Mouse (Mus musculus): Measurements from ENCODE around the gene Gm3183. TPM values are rescaled to one million over a fixed set of nuclear protein-coding genes. Genes with fewer than 3 reads are reported as not detected.

Gm3183 gene
- polyA plus RNA-seq (2014; fragmentation: Illumina TruSeq; extraction: RNeasy Lipid Tissue Mini Kit (QIAGEN cat#74804); ENCODE audit: low read depth, low replicate concordance) = not detected

GRCm38 (mm10) chr5:94865136-94865535, at the start of gene Gm3183:
Gene Gm3183, plus strand, starts transcription at chr5:94865436.

Other genes with a start within 250 kb of the Gm3183 start
- not detected for gene Gm3147, start 249.1 kb upstream of the Gm3183 start, polyA plus RNA-seq (2014; fragmentation: Illumina TruSeq; extraction: RNeasy Lipid Tissue Mini Kit (QIAGEN cat#74804); ENCODE audit: low read depth, low replicate concordance)
- not detected for gene Gm6509, start 241.5 kb upstream of the Gm3183 start, polyA plus RNA-seq (2014; fragmentation: Illumina TruSeq; extraction: RNeasy Lipid Tissue Mini Kit (QIAGEN cat#74804); ENCODE audit: low read depth, low replicate concordance)
- not detected for gene Gm6205, start 217.1 kb upstream of the Gm3183 start, polyA plus RNA-seq (2014; fragmentation: Illumina TruSeq; extraction: RNeasy Lipid Tissue Mini Kit (QIAGEN cat#74804); ENCODE audit: low read depth, low replicate concordance)
- not detected for gene Gm6367, start 123.2 kb downstream of the Gm3183 start, polyA plus RNA-seq (2014; fragmentation: Illumina TruSeq; extraction: RNeasy Lipid Tissue Mini Kit (QIAGEN cat#74804); ENCODE audit: low read depth, low replicate concordance)
- gene Gm7942, start 241.5 kb downstream of the Gm3183 start, polyA plus RNA-seq (2014; fragmentation: Illumina TruSeq; extraction: RNeasy Lipid Tissue Mini Kit (QIAGEN cat#74804); ENCODE audit: low read depth, low replicate concordance) = not detected